Mouse (Mus musculus) ES-Bruce4 (cell line): ENCODE data around the gene Hivep2. TPM values are rescaled to one million over a fixed set of nuclear protein-coding genes. Genes with fewer than 3 reads are reported as not detected.

Experiments used
- H3K27ac ChIP-seq: 2 replicates; pipeline ENCODE4 v1.5.1; 2012; ENCODE audit warnings: low read length, inconsistent platforms; ENCODE audit not compliant: insufficient read depth
- H3K27me3 ChIP-seq: 2 replicates; pipeline ENCODE4 v1.6.1; 2012; ENCODE audit warnings: mild to moderate bottlenecking, low read length, inconsistent platforms; ENCODE audit not compliant: control insufficient read depth, poor library complexity, insufficient read depth, severe bottlenecking
- H3K36me3 ChIP-seq: 2 replicates; pipeline ENCODE4 v1.6.1; 2012; ENCODE audit warnings: inconsistent platforms, mild to moderate bottlenecking, low read length, moderate library complexity; ENCODE audit not compliant: control insufficient read depth, poor library complexity, insufficient read depth, severe bottlenecking
- H3K4me1 ChIP-seq: one replicate; pipeline ENCODE4 v1.8.1; 2011; ENCODE audit warnings: low read length; ENCODE audit not compliant: control insufficient read depth, insufficient read depth
- H3K4me3 ChIP-seq: 2 replicates; pipeline ENCODE4 v1.5.1; 2011; ENCODE audit warnings: low read depth, mild to moderate bottlenecking, low read length
- H3K9ac ChIP-seq: 2 replicates; pipeline ENCODE4 v1.6.1; 2012; ENCODE audit warnings: low read depth, mild to moderate bottlenecking, inconsistent platforms; ENCODE audit not compliant: poor library complexity, severe bottlenecking
- H3K9me3 ChIP-seq: replicated peaks from 2 replicates; pipeline ENCODE4 v1.6.1; 2012; ENCODE audit warnings: mild to moderate bottlenecking, low read length, inconsistent platforms; ENCODE audit not compliant: control insufficient read depth, poor library complexity, insufficient read depth, severe bottlenecking
- CTCF ChIP-seq: IDR thresholded peaks from one replicate; pipeline ENCODE4 v1.8.1; 2011; ENCODE audit warnings: low read depth, low read length
- EP300 ChIP-seq: IDR thresholded peaks from 2 replicates; pipeline ENCODE4 v1.6.1; 2011; ENCODE audit warnings: low read depth, low read length; ENCODE audit not compliant: insufficient read depth
- POLR2A ChIP-seq: IDR thresholded peaks from one replicate; pipeline ENCODE4 v1.8.1; 2011; ENCODE audit warnings: low read length; ENCODE audit not compliant: insufficient read depth
- polyA plus RNA-seq: library from polyadenylated mRNA; stranded (reverse); fragments of >200 nt; gene quantifications from 2 replicates; pipeline ENCODE4 v1.2.4, GENCODE M21; 2011; ENCODE audit warnings: low read depth; ENCODE audit not compliant: missing spikeins, insufficient read depth, insufficient read length

The Hivep2 gene
- polyA plus RNA-seq, 1 experiment, result 3.4 TPM

- Histone ChIP-seq H3K36me3 (no peaks in the 10 kb centered on the region), H3K9ac (no peak overlapping the region), H3K27ac (no peak overlapping the region), H3K9me3 (no peaks in the 10 kb centered on the region), H3K4me3 (no peak overlapping the region), H3K27me3 (no peaks in the 10 kb centered on the region), H3K4me1 (no peaks in the 10 kb centered on the region)
- TF ChIP-seq EP300, result no peak
- TF ChIP-seq CTCF, result no peak
- TF ChIP-seq POLR2A, result no peak
These were observed 32.6 kb upstream of the Hivep2 start for GRCm38 (mm10) chr10:13933320-13933719.

DNA sequence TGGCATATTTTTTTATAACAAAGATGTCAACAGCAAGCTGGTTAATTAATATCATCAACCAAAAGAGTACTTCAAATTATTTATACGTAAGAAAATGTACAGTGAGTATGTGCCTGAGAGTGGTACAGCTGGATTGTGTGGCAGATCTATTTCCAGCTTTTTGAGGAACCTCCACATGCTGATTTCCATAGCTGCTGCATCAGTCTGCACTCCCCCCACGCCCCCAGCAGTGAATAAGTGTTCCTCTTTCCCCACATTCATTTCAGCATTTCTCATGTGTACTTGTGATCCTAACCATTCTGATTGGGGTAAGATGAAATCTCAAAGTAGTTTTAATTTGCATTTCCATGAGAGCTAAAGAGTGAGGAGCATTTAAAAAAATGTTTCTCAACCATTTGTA, 30.2 kb upstream of the Hivep2 start:
- no peaks in the 10 kb centered on the region for H3K4me1 ChIP-seq
- no peak for TF ChIP-seq POLR2A
- no peak for TF ChIP-seq EP300
- TF ChIP-seq CTCF, result no peak

GRCm38 (mm10) chr10:13941406-13941805, 24.5 kb upstream of the Hivep2 start:
- TF ChIP-seq CTCF (no peak), EP300 (no peak), POLR2A (no peak)
- no peaks in the 10 kb centered on the region for H3K4me1 ChIP-seq

More for the DNA sequence above, 30.2 kb upstream of the Hivep2 start:
- Histone ChIP-seq H3K27ac (no peak overlapping the region), H3K4me3 (no peak overlapping the region), H3K9me3 (no peaks in the 10 kb centered on the region), H3K9ac (no peak overlapping the region), H3K36me3 (no peaks in the 10 kb centered on the region), H3K27me3 (no peaks in the 10 kb centered on the region)

DNA sequence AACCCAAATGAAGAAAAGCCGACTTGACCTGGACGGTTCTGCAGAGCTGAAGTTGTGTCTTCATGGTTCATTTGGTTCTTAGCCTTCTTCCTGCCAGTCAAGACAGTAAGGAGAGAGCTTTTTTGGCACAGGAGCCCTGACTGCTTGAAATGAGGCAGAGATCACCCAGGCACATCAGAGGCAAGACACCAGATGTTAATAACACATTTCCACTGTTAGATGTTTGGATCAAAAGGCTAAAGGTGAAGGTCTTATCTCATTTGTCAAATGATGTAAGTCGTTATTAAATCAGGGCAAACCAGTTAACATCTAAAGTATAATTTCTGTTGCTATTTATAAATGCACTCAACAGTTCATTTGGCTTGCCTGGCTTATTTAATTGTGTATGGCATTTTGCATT, 22.2 kb upstream of the Hivep2 start:
- Histone ChIP-seq H3K9me3 (no peaks in the 10 kb centered on the region), H3K9ac (no peak overlapping the region), H3K36me3 (no peaks in the 10 kb centered on the region), H3K27me3 (no peaks in the 10 kb centered on the region), H3K4me3 (no peak overlapping the region), H3K4me1 (no peaks in the 10 kb centered on the region), H3K27ac (no peak overlapping the region)
- TF ChIP-seq POLR2A (no peak), EP300 (no peak), CTCF (no peak)

More at GRCm38 (mm10) chr10:13941406-13941805, 24.5 kb upstream of the Hivep2 start:
- no peaks in the 10 kb centered on the region for H3K36me3 ChIP-seq
- H3K9me3 ChIP-seq, result no peaks in the 10 kb centered on the region
- no peaks in the 10 kb centered on the region for H3K27me3 ChIP-seq
- H3K9ac ChIP-seq, result no peak overlapping the region
- no peak overlapping the region for H3K27ac ChIP-seq
- H3K4me3 ChIP-seq, result no peak overlapping the region

GRCm38 (mm10) chr10:13946498-13946897, 19.4 kb upstream of the Hivep2 start:
- Histone ChIP-seq H3K9me3 (no peaks in the 10 kb centered on the region), H3K9ac (no peak overlapping the region), H3K4me3 (no peak overlapping the region), H3K27me3 (no peaks in the 10 kb centered on the region), H3K4me1 (no peaks in the 10 kb centered on the region), H3K36me3 (no peaks in the 10 kb centered on the region), H3K27ac (no peak overlapping the region)
- TF ChIP-seq POLR2A (no peak), EP300 (no peak), CTCF (no peak)

GRCm38 (mm10) chr10:13962965-13963364, 2.9 kb upstream of the Hivep2 start:
- TF ChIP-seq POLR2A, result no peak
- no peak for TF ChIP-seq EP300
- TF ChIP-seq CTCF, result no peak
- H3K9me3 ChIP-seq, result no peaks in the 10 kb centered on the region

More at GRCm38 (mm10) chr10:13962965-13963364, 2.9 kb upstream of the Hivep2 start:
- Histone ChIP-seq H3K27me3 (peaks cover 5% of the 10 kb centered on the region), H3K9ac (no peak overlapping the region), H3K4me1 (no peaks in the 10 kb centered on the region), H3K4me3 (no peak overlapping the region), H3K36me3 (no peaks in the 10 kb centered on the region), H3K27ac (no peak overlapping the region)
